Mouse (Mus musculus) neural tube, embryonic 11.5 days (tissue): ENCODE data around the gene Pdik1l. TPM values are rescaled to one million over a fixed set of nuclear protein-coding genes. Genes with fewer than 3 reads are reported as not detected.

ENCODE experiments used
- ATAC-seq: fragments of 200-750 bp; cut with Nextera tagmentation; 2 replicates; pipeline ENCODE4 v1.8.0; 2017; ENCODE audit warnings: moderate number of reproducible peaks, mild to moderate bottlenecking, moderate TSS enrichment, moderate library complexity; ENCODE audit not compliant: insufficient read depth, low FRiP score, low TSS enrichment
- DNase-seq: peaks from one replicate; pipeline ENCODE4 v3.0.0-alpha.2; 2015; ENCODE audit warnings: low spot score
- H3K27ac ChIP-seq: fragments of 300-500 bp; sonication (generic); 2 replicates; pipeline ENCODE4 v1.5.1; 2014; ENCODE audit warnings: low read depth, mild to moderate bottlenecking, low read length
- H3K27me3 ChIP-seq: fragments of 300-500 bp; sonication (generic); 2 replicates; pipeline ENCODE4 v1.6.1; 2014; ENCODE audit warnings: mild to moderate bottlenecking, low read length, mixed read lengths; ENCODE audit not compliant: control insufficient read depth, insufficient read depth
- H3K36me3 ChIP-seq: fragments of 300-500 bp; sonication (generic); 2 replicates; pipeline ENCODE4 v1.6.1; 2014; ENCODE audit warnings: mild to moderate bottlenecking, low read length, moderate library complexity, mixed read lengths; ENCODE audit not compliant: control insufficient read depth, insufficient read depth
- H3K4me1 ChIP-seq: fragments of 300-500 bp; sonication (generic); 2 replicates; pipeline ENCODE4 v1.6.1; 2014; ENCODE audit warnings: low read length, mixed read lengths; ENCODE audit not compliant: control insufficient read depth, insufficient read depth
- H3K4me2 ChIP-seq: fragments of 300-500 bp; sonication (generic); 2 replicates; pipeline ENCODE4 v1.6.1; 2014; ENCODE audit warnings: low read depth, mild to moderate bottlenecking, moderate library complexity
- H3K4me3 ChIP-seq: fragments of 300-500 bp; sonication (generic); 2 replicates; pipeline ENCODE4 v1.5.1; 2014; ENCODE audit warnings: low read depth, low read length
- H3K9ac ChIP-seq: fragments of 300-500 bp; sonication (generic); 2 replicates; pipeline ENCODE4 v1.6.1; 2014; ENCODE audit warnings: mild to moderate bottlenecking, low read length
- H3K9me3 ChIP-seq: fragments of 300-500 bp; sonication (generic); 2 replicates; pipeline ENCODE4 v1.6.1; 2016; ENCODE audit warnings: low read length; ENCODE audit not compliant: control insufficient read depth
- WGBS: fragments of 180-500 bp; shearing (Covaris S2); extraction: QIAGEN DNeasy Blood & Tissue Kit; methylation state at CpG from one replicate; pipeline ENCODE4 v1.1.7; 2014; 5-methylcytosine and 5-hydroxymethylcytosine counted together
- polyA plus RNA-seq: library from polyadenylated mRNA; unstranded; fragments of >200 nt; fragmentation: Nextera tagmentation; extraction: Ambion mirVana; gene quantifications from 2 replicates; pipeline ENCODE4 v1.2.1, GENCODE M21; 2014

The Pdik1l gene
- polyA plus RNA-seq, result 21.6 and 23.1 TPM in 2 replicates

DNA sequence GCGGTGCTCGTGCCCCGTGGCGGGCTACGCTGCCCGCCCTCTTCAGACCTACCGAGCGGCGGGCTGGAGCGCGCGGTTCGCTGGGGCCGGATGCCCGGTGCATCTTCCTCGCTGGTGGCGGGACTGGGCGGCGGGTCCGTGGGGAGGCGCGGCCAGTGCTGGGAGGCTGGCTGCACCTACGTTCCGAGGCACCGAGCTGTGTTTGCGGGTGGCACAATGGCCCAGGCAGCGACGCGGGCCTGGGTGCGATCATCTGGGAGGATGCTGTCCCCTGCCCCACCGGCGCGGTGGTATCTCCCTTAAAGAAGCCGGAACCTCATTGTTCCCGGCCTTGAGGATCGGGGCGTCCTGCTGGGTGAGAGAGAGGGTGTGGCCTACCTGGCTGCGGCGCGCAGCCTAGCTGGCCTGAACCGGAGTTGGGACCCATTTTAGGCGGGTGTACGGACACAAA lies at the start of gene Pdik1l:
TSS of gene Pdik1l (minus strand) at position 321 of the 451 bp plus-strand sequence.
- peak; percentile 87 for DNase-seq
- Histone ChIP-seq H3K36me3 (no peaks in the 10 kb centered on the region), H3K9ac (peak within 1 kb of the TSS; percentile 99), H3K9me3 (no peaks in the 10 kb centered on the region), H3K27ac (peak within 1 kb of the TSS; percentile 100), H3K4me1 (peaks cover 11% of the 10 kb centered on the region), H3K27me3 (no peaks in the 10 kb centered on the region), H3K4me2 (peak within 1 kb of the TSS; percentile 87), H3K4me3 (peak within 1 kb of the TSS; percentile 89)
- 0% methylated on average over 27 of the region's 43 CpGs for WGBS
- peak; percentile 83 for ATAC-seq

DNA sequence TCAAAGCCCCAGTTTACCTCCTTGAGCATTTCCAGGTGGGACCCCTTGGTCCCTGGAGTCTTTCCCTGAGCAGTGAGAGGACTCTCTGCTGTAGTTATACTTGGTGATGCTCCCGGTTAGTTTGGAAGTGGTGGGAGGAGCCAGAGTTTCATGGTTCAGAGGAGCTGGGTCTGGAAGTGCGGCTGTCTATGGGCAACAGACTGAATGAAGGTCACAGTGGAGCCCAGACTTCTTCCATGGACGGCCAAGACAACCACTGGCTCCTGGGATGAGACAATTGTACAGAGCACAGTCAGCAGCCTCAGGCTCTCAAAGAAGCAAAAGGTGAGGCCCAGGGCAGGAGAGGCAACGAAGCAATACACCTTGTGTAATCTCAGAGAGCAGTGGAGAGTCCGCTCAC lies 42.6 kb upstream of the Pdik1l start:
- no peaks in the 10 kb centered on the region for H3K9me3 ChIP-seq
- H3K4me3 ChIP-seq, result no peak overlapping the region
- H3K4me2 ChIP-seq, result no peak overlapping the region
- H3K27ac ChIP-seq, result no peak overlapping the region
- WGBS, result 73% methylated on average over 5 of the region's 5 CpGs
- H3K4me1 ChIP-seq, result no peaks in the 10 kb centered on the region
- H3K9ac ChIP-seq, result no peak overlapping the region
- ATAC-seq (no peak), DNase-seq (no peak)
- no peaks in the 10 kb centered on the region for H3K27me3 ChIP-seq
- no peaks in the 10 kb centered on the region for H3K36me3 ChIP-seq

DNA sequence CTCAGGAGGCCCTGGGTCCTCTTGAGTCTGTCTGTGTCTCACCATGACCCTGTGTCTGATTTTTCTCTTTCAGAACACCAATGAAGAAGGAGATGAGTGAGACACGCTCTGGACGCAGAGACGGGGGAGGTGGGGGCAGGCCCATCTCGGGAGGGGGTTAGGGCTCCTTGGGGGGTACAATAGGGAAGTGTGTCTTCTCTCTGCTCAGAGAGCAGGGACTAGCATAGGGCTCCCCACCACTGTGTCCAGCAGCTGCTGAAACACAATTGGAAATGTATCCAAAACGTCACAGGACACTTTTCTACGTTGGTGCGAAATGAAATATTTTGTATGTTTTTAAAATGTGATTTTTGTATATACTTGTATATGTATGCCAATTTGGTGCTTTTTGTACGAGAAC lies 41.1 kb upstream of the Pdik1l start:
- Histone ChIP-seq H3K4me3 (no peak overlapping the region), H3K27me3 (no peaks in the 10 kb centered on the region), H3K9me3 (no peaks in the 10 kb centered on the region), H3K27ac (no peak overlapping the region), H3K4me2 (no peak overlapping the region), H3K4me1 (no peaks in the 10 kb centered on the region), H3K36me3 (no peaks in the 10 kb centered on the region), H3K9ac (no peak overlapping the region)
- 85% methylated on average over 8 of the region's 8 CpGs for whole genome bisulfite sequencing
- DNase-seq (no peak), ATAC-seq (no peak)

DNA sequence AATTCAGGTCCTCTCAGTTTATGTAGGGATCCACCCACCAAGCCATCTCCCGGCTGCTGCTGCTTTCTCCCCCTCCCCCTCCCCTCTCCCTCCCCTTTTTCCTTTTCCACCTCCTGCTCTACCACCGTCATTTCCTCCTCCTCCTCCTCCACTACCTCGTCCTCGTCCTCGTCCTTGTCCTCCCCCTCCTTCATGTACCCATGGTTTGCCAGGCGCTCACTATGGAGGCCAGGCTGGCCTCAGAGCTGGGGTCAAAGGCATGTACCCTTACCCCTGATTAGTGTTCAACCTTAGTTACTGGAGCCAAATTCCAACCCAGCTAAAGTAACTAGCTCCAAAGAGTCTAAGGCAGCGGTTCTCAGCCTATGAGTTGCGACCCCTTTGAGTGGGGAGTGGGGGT lies 40.5 kb upstream of the Pdik1l start:
- WGBS, result 59% methylated on average over 8 of the region's 8 CpGs

DNA sequence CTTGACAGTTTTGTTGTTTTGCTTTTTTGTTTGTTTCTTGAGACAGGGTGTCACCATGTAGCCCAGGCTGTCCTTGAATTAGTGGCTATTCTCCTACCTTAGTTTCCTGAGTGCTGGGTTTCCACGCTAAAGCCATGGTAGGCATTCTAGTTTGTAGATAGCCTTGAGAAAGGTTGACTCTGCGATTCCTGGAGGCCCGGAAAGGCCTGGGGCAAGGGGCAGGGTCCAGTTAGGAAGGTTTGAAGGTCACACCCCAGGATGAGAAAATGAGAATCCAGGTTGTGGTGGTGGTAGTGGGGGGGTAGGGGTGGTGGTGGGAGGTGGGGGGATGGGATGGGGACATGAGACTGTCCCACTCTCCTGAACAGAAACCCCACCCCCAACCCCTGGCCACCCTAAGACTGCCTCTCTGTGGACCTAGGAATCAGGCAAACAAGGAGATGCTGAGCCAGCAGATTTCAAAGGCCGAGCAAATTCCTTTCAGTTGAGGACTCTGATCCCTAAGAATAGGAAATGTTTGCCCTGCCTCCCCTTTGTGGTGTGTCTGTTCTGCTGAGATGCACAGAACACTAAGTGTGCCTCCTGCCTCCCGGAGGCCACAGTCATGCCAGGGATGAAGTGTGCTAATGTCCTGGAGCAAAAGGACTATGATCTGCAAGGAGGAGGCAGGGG lies 39.3 kb upstream of the Pdik1l start:
- 79% methylated on average over 5 of the region's 5 CpGs for WGBS
- Histone ChIP-seq H3K27me3 (no peaks in the 10 kb centered on the region), H3K4me1 (no peaks in the 10 kb centered on the region), H3K9ac (no peak overlapping the region), H3K4me3 (no peak overlapping the region), H3K4me2 (no peak overlapping the region), H3K9me3 (no peaks in the 10 kb centered on the region), H3K36me3 (no peaks in the 10 kb centered on the region), H3K27ac (no peak overlapping the region)
- DNase-seq, result peak; percentile 5
- no peak for ATAC-seq

More for the DNA sequence above, 40.5 kb upstream of the Pdik1l start:
- DNase-seq, result no peak
- H3K27ac ChIP-seq, result no peak overlapping the region
- no peaks in the 10 kb centered on the region for H3K9me3 ChIP-seq
- no peaks in the 10 kb centered on the region for H3K36me3 ChIP-seq
- no peak overlapping the region for H3K9ac ChIP-seq
- ATAC-seq, result no peak
- no peaks in the 10 kb centered on the region for H3K27me3 ChIP-seq
- H3K4me2 ChIP-seq, result no peak overlapping the region
- no peak overlapping the region for H3K4me3 ChIP-seq
- no peaks in the 10 kb centered on the region for H3K4me1 ChIP-seq

DNA sequence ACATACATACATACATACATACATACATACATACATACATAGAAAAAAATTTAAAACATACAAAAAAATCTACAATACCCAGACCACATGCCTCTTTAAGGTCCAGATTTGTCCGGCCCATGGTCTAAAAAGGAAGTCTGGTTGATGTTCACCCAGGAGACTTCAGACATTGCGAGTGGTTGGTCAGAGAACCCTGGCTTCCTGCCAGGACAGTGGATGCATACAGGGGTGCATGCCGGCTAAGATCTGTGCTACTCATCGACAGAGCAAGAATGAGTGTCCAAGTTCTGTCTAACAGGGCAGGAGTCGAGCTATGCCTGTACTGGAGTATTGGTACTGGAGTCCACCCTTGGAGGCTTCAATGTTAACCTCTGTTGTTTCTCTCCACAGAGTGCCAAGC lies 37.0 kb upstream of the Pdik1l start:
- Histone ChIP-seq H3K9me3 (no peaks in the 10 kb centered on the region), H3K9ac (no peak overlapping the region), H3K4me3 (no peak overlapping the region), H3K27me3 (no peaks in the 10 kb centered on the region), H3K36me3 (no peaks in the 10 kb centered on the region), H3K27ac (no peak overlapping the region), H3K4me2 (no peak overlapping the region), H3K4me1 (no peaks in the 10 kb centered on the region)
- ATAC-seq, result no peak
- no peak for DNase-seq
- WGBS, result 82% methylated on average over 5 of the region's 5 CpGs

DNA sequence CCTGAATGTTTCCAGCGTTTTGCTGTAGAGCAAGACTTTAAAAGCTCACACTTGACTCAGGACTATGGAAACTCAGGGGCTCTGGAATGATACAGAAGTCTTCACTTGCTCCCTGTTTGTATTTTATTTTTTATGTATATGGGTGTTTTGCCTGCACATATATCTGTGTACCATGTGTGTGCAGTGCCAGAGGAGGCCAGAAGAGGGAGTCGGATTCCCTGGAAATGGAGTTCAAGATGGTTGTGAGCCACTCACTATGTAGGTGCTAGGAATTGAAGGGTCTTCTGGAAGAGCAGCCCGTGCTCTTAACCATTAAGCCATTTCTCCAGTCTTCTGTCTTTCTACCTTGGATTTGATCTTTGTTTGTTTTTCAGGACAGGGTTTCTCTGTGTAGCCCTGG lies 33.8 kb upstream of the Pdik1l start:
- H3K36me3 ChIP-seq, result no peaks in the 10 kb centered on the region
- H3K4me2 ChIP-seq, result no peak overlapping the region
- no peaks in the 10 kb centered on the region for H3K4me1 ChIP-seq
- H3K9ac ChIP-seq, result no peak overlapping the region
- no peak for ATAC-seq
- H3K27ac ChIP-seq, result no peak overlapping the region
- no peak overlapping the region for H3K4me3 ChIP-seq
- no peak for DNase-seq
- 73% methylated on average over 3 of the region's 3 CpGs for WGBS
- H3K27me3 ChIP-seq, result no peaks in the 10 kb centered on the region
- H3K9me3 ChIP-seq, result no peaks in the 10 kb centered on the region

DNA sequence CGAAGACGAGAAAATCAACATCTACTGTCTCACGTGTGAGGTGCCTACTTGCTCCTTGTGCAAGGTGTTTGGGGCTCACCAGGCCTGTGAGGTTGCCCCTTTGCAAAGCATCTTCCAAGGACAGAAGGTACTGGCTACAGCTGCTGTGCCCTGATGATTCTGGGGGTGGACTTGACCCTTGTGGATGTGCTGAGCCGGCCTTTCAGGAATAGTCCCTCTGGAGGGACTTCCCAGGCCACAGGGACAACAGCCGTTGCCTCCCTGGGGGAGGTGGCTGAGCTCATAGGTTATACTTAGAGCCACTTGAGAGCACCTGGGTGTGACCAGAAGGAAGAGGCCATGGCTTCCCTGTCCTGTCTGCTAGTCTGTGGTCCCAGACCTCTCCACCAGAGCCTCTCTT lies 32.0 kb upstream of the Pdik1l start:
- no peak overlapping the region for H3K4me2 ChIP-seq
- no peaks in the 10 kb centered on the region for H3K9me3 ChIP-seq
- no peak overlapping the region for H3K27ac ChIP-seq
- no peaks in the 10 kb centered on the region for H3K36me3 ChIP-seq
- ATAC-seq, result no peak
- no peaks in the 10 kb centered on the region for H3K27me3 ChIP-seq
- H3K9ac ChIP-seq, result no peak overlapping the region
- no peak for DNase-seq
- no peaks in the 10 kb centered on the region; the same call in 1 of the 2 replicates for H3K4me1 ChIP-seq
- H3K4me3 ChIP-seq, result no peak overlapping the region
- WGBS, result 74% methylated on average over 5 of the region's 5 CpGs

DNA sequence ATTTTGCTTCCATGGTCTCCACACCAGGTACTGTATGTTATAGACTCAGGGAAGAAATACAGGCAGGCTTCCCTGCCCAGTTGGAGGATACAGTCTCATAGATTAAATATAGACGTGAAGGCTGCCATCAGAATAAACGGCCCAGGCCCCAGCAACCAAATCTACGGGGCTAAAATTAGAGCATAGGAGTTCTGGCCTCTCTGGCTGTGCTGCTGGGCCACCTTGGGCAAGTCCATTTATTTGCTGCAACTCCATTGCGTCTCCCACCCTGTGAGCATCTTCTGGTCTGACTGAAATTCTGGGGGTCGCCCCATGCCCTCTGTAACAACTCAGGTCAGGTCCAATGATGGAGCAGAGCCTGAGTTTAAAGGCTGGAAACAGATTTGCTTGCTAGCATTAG lies 31.4 kb upstream of the Pdik1l start:
- Histone ChIP-seq H3K9me3 (no peaks in the 10 kb centered on the region), H3K9ac (no peak overlapping the region), H3K4me2 (no peak overlapping the region), H3K4me1 (no peaks in the 10 kb centered on the region; the same call in 1 of the 2 replicates), H3K27me3 (no peaks in the 10 kb centered on the region), H3K27ac (no peak overlapping the region), H3K36me3 (no peaks in the 10 kb centered on the region), H3K4me3 (no peak overlapping the region)
- DNase-seq, result no peak
- no peak for ATAC-seq
- WGBS, result 80% methylated on average over 5 of the region's 5 CpGs
